Mouse (Mus musculus): ENCODE measurements around the gene Pmepa1. TPM values are rescaled to one million over a fixed set of nuclear protein-coding genes. Genes with fewer than 3 reads are reported as not detected.

The Pmepa1 gene
- polyA plus RNA-seq, 1 experiment from 2014 or later, result 1.2 TPM

DNA sequence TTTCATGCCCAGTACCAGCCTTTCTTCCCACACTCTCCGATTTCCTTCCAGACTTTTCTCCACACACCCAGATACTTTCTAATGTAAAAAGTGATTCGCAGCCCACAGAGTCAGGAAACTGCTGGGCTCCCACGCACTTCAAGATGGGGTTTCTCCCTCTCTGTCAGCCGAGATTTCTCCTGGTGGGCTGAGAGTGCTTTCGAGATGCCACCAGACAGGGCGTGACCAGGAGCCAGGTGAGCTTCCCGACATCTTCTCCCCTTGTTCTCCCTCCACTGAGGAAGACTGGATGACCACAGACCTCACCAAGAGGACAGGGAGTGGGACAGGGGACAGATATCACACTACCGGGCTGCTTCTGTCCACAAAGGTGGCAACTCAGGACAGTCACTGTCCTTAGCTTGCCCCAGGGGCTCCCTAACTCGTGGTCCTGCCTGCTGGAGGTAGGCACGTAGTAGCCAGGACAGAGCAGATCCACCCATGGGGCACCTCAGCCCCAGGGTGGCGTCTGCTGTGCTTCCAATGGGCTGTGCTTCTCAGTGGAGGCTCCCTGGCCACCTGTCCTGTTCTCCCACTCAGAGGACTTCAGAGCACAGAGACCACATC lies 91.8 kb downstream of the Pmepa1 start:
- WGBS, result 53% methylated on average over 11 of the region's 11 CpGs
- H3K9me3 ChIP-seq (ENCODE audit: control insufficient read depth, low read length), result no peaks in the 10 kb centered on the region
- DNase-seq (ENCODE audit: low spot score) (peak; percentile 32), ATAC-seq (replicated peaks; ENCODE audit: low FRiP score) (no peak)
- H3K27me3 ChIP-seq (replicated peaks; ENCODE audit: control insufficient read depth, insufficient read depth, low read length), result peaks cover 5% of the 10 kb centered on the region; the same call in 1 of the 2 replicates
- H3K4me2 ChIP-seq, result no peak overlapping the region
- no peaks in the 10 kb centered on the region for H3K36me3 ChIP-seq (ENCODE audit: control insufficient read depth, insufficient read depth, low read length)
- H3K27ac ChIP-seq (ENCODE audit: low read depth, low read length), result no peak overlapping the region
- no peak overlapping the region for H3K4me3 ChIP-seq (ENCODE audit: low read depth, low read length)
- H3K4me1 ChIP-seq (replicated peaks; ENCODE audit: control insufficient read depth, insufficient read depth, low read length), result no peaks in the 10 kb centered on the region
- H3K9ac ChIP-seq (ENCODE audit: low read depth, low read length), result no peak overlapping the region

DNA sequence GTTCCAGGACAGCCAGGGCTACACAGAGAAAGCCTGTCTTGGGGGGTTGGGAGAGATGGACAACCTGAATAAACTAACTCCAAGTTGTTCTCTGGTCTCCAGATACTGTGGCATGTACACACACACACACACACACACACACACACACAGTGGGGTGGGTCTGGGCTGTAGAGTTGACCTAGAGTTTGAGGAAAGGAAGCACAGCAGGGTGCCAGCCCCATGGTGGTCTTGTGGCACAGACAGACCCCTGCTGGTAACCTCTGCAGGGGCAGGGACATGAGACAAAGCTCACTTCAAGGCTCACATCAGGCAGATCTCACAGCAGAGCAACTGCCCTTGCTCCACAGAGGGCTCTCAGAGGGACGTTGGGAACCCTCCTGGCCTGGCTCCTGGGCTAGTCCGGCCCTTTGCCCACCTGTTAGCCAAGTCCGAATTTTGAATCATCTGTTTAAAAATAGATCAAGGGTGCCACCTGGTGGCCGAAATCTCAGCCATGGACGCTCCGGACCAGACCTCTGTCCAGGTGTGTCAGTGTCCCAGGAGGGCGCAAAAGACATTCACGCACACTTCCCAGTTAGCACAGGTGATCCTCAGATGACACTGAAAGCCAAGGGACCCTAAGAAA lies 92.4 kb downstream of the Pmepa1 start:
- ATAC-seq (replicated peaks; ENCODE audit: low FRiP score), result no peak

DNA sequence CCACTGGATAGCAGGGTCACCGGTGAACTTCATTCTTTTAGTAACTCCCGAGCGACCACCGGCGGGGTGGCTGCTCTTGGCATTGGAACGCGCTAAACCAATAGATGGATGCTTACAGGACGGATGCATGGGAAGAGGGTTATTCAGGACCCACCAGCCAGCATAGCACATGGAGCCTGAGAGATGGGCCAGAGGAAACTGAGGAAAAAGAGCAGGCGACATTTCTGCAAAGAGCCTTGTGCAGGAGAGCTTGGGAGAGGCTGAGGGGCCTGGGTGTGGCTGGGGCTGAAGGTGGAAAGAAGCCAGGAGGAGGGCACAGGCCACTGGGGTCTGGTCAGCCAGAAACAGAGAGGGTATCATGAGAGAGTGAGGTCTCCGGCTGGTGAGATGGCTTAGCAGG lies 93.0 kb downstream of the Pmepa1 start:
- DNase-seq (ENCODE audit: low spot score), result no peak

More for the DNA sequence above, 92.4 kb downstream of the Pmepa1 start:
- H3K27me3 ChIP-seq (replicated peaks; ENCODE audit: control insufficient read depth, insufficient read depth, low read length), result peaks cover 7% of the 10 kb centered on the region; the same call in 1 of the 2 replicates
- no peak overlapping the region for H3K27ac ChIP-seq (ENCODE audit: low read depth, low read length)
- no peaks in the 10 kb centered on the region for H3K9me3 ChIP-seq (ENCODE audit: control insufficient read depth, low read length)
- H3K4me2 ChIP-seq, result no peak overlapping the region
- H3K36me3 ChIP-seq (ENCODE audit: control insufficient read depth, insufficient read depth, low read length), result no peaks in the 10 kb centered on the region
- H3K4me3 ChIP-seq (ENCODE audit: low read depth, low read length), result no peak overlapping the region
- 9% methylated on average over 8 of the region's 8 CpGs for WGBS
- H3K4me1 ChIP-seq (replicated peaks; ENCODE audit: control insufficient read depth, insufficient read depth, low read length), result no peaks in the 10 kb centered on the region
- peak; percentile 57 for DNase-seq (ENCODE audit: low spot score)
- no peak overlapping the region for H3K9ac ChIP-seq (ENCODE audit: low read depth, low read length)

DNA sequence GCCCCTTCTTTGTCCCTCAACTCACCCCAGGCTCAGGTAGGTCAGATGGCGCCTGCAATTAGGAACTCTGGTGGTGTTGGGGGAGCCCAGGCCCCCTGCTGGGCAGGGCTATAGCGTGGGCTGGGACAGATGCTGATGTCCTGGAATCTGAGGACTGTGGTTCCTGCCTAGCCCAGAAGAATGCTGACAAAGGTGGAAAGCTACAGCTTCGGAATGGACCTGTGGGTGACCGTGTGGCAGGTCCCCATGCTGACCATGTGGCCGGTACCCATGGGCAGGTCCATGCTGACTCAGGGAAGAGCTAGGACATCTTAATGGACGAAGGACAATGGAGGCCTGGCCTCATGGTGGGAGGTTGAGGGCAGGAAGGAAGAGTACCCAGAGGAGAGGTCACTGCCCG lies 93.5 kb downstream of the Pmepa1 start:
- H3K4me2 ChIP-seq, result no peak overlapping the region
- H3K4me3 ChIP-seq (ENCODE audit: low read depth, low read length), result no peak overlapping the region
- peaks cover 11% of the 10 kb centered on the region; the same call in 1 of the 2 replicates for H3K27me3 ChIP-seq (replicated peaks; ENCODE audit: control insufficient read depth, insufficient read depth, low read length)
- ATAC-seq (replicated peaks; ENCODE audit: low FRiP score) (no peak), DNase-seq (ENCODE audit: low spot score) (no peak)
- no peak overlapping the region for H3K9ac ChIP-seq (ENCODE audit: low read depth, low read length)
- H3K9me3 ChIP-seq (ENCODE audit: control insufficient read depth, low read length), result no peaks in the 10 kb centered on the region
- no peaks in the 10 kb centered on the region for H3K36me3 ChIP-seq (ENCODE audit: control insufficient read depth, insufficient read depth, low read length)
- no peak overlapping the region for H3K27ac ChIP-seq (ENCODE audit: low read depth, low read length)
- no peaks in the 10 kb centered on the region for H3K4me1 ChIP-seq (replicated peaks; ENCODE audit: control insufficient read depth, insufficient read depth, low read length)
- WGBS, result 68% methylated on average over 7 of the region's 7 CpGs

More for the DNA sequence above, 93.0 kb downstream of the Pmepa1 start:
- Histone ChIP-seq H3K4me2 (no peak overlapping the region), H3K4me1 (replicated peaks; ENCODE audit: control insufficient read depth, insufficient read depth, low read length) (no peaks in the 10 kb centered on the region), H3K9ac (ENCODE audit: low read depth, low read length) (no peak overlapping the region), H3K9me3 (ENCODE audit: control insufficient read depth, low read length) (no peaks in the 10 kb centered on the region), H3K27ac (ENCODE audit: low read depth, low read length) (no peak overlapping the region), H3K4me3 (ENCODE audit: low read depth, low read length) (no peak overlapping the region), H3K27me3 (replicated peaks; ENCODE audit: control insufficient read depth, insufficient read depth, low read length) (peaks cover 7% of the 10 kb centered on the region; the same call in 1 of the 2 replicates), H3K36me3 (ENCODE audit: control insufficient read depth, insufficient read depth, low read length) (no peaks in the 10 kb centered on the region)
- ATAC-seq (replicated peaks; ENCODE audit: low FRiP score), result no peak
- WGBS, result 87% methylated on average over 10 of the region's 10 CpGs

DNA sequence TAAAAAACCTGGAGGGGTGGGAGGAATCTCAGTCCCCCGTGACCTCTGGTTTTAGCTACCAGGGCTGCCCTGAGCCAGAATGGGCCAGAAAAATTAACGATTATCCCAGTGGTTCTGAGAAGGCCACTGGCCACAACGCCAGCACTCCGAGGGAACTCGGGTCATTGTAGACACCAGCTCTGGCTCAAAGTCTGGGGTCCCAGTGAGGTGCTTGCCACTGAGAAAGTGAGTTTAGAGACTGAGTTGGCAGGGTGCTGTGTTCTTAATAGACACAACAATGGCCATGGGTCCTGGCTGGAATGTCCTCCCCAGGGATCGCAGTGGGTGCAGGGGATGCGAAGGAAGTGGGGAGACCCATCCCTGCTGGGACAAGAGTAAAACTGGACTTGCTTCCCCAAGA lies 94.4 kb downstream of the Pmepa1 start:
- no peak for ATAC-seq (replicated peaks; ENCODE audit: low FRiP score)
- H3K27me3 ChIP-seq (replicated peaks; ENCODE audit: control insufficient read depth, insufficient read depth, low read length), result peaks cover 12% of the 10 kb centered on the region; the same call in 1 of the 2 replicates
- no peak overlapping the region for H3K27ac ChIP-seq (ENCODE audit: low read depth, low read length)
- H3K4me2 ChIP-seq, result no peak overlapping the region
- DNase-seq (ENCODE audit: low spot score), result peak; percentile 24
- no peak overlapping the region for H3K4me3 ChIP-seq (ENCODE audit: low read depth, low read length)
- 83% methylated on average over 7 of the region's 7 CpGs for WGBS
- no peaks in the 10 kb centered on the region for H3K4me1 ChIP-seq (replicated peaks; ENCODE audit: control insufficient read depth, insufficient read depth, low read length)
- H3K36me3 ChIP-seq (ENCODE audit: control insufficient read depth, insufficient read depth, low read length), result no peaks in the 10 kb centered on the region
- no peaks in the 10 kb centered on the region for H3K9me3 ChIP-seq (ENCODE audit: control insufficient read depth, low read length)
- no peak overlapping the region for H3K9ac ChIP-seq (ENCODE audit: low read depth, low read length)

DNA sequence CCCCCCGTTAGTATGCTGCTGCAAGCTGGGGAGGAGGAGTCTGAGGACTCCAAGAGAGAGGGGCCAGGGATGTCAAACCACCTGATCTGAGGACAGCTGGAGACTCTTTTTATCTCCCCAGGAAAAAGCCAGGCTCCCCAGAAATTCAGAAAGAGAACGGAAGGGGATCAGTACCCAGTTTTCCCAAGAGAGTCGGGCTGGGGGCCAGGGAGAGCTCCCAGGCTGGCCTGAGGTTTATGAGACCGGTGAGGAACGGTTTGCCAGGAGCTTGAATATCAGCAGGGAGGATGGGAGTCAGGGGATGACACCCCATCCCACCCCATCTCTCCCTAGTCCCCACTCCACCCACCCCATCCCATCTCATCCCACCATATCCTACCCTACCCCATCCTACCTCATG lies 94.8 kb downstream of the Pmepa1 start:
- H3K27ac ChIP-seq (ENCODE audit: low read depth, low read length), result no peak overlapping the region
- H3K36me3 ChIP-seq (ENCODE audit: control insufficient read depth, insufficient read depth, low read length), result no peaks in the 10 kb centered on the region
- H3K4me3 ChIP-seq (ENCODE audit: low read depth, low read length), result no peak overlapping the region
- H3K9me3 ChIP-seq (ENCODE audit: control insufficient read depth, low read length), result no peaks in the 10 kb centered on the region
- DNase-seq (ENCODE audit: low spot score), result peak; percentile 11
- ATAC-seq (replicated peaks; ENCODE audit: low FRiP score), result no peak
- 62% methylated on average over 4 of the region's 5 CpGs for WGBS
- H3K9ac ChIP-seq (ENCODE audit: low read depth, low read length), result no peak overlapping the region
- H3K27me3 ChIP-seq (replicated peaks; ENCODE audit: control insufficient read depth, insufficient read depth, low read length), result peaks cover 12% of the 10 kb centered on the region; the same call in 1 of the 2 replicates
- H3K4me2 ChIP-seq, result no peak overlapping the region
- H3K4me1 ChIP-seq (replicated peaks; ENCODE audit: control insufficient read depth, insufficient read depth, low read length), result no peaks in the 10 kb centered on the region

DNA sequence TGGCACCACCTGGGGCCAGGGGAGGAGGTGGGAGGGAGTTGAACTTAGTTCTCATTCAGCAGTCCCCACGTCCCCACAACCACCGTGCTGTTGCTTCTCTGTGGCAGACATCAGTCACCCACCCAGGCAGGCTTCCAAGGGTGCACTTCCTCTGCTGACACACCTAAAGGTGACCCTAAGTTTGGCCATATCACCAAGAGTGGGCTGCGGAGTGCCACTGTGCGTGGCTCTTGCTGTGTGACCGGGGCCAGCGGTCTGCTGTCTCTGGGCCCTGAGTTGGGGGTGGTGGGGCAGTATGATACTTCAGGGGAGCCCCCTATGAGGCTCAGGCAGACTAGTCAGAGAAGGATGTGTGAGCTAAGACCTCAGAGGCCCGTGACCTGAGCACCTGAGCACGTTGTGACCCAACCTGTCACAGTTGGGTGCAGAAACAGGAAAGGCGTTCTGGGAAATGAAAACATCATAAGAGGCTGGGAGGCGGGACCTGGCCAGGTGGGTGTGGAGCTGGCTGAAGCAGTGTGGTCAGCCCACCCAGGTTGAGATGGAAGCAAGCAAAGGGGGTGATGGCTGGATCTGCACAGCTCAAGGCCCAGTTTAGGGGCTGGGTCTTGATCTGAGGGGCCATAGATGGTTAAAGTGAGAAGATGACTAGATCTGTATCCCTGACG lies 95.5 kb downstream of the Pmepa1 start:
- Histone ChIP-seq H3K27ac (ENCODE audit: low read depth, low read length) (no peak overlapping the region), H3K4me1 (replicated peaks; ENCODE audit: control insufficient read depth, insufficient read depth, low read length) (no peaks in the 10 kb centered on the region), H3K4me2 (no peak overlapping the region), H3K36me3 (ENCODE audit: control insufficient read depth, insufficient read depth, low read length) (no peaks in the 10 kb centered on the region), H3K4me3 (ENCODE audit: low read depth, low read length) (no peak overlapping the region), H3K27me3 (replicated peaks; ENCODE audit: control insufficient read depth, insufficient read depth, low read length) (peaks cover 12% of the 10 kb centered on the region; the same call in 1 of the 2 replicates), H3K9me3 (ENCODE audit: control insufficient read depth, low read length) (no peaks in the 10 kb centered on the region), H3K9ac (ENCODE audit: low read depth, low read length) (no peak overlapping the region)
- ATAC-seq (replicated peaks; ENCODE audit: low FRiP score), result no peak
- WGBS, result 78% methylated on average over 11 of the region's 11 CpGs
- DNase-seq (ENCODE audit: low spot score), result peak; percentile 21

DNA sequence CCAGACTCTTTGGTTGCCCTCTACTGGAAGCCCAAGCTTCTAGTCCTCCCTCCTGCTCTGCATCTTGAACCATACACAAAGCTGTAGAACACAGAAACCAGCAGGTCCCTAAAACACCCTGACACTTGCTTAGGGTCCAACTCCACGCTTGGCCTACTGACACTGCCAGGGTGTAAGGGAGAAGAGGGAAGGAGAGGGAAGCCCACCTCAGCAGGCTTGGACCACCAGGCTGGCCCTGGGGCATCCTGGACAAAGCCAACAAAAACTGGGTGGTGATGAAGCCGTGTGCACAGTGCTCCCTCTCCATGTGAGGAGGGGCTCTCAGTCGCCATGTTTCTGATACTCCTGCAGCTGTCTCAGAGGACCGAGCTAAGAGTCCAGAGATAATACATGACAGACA lies 96.3 kb downstream of the Pmepa1 start:
- WGBS, result 73% methylated on average over 4 of the region's 4 CpGs
- Histone ChIP-seq H3K27ac (ENCODE audit: low read depth, low read length) (no peak overlapping the region), H3K4me1 (replicated peaks; ENCODE audit: control insufficient read depth, insufficient read depth, low read length) (no peaks in the 10 kb centered on the region), H3K4me2 (no peak overlapping the region), H3K4me3 (ENCODE audit: low read depth, low read length) (no peak overlapping the region), H3K36me3 (ENCODE audit: control insufficient read depth, insufficient read depth, low read length) (no peaks in the 10 kb centered on the region), H3K27me3 (replicated peaks; ENCODE audit: control insufficient read depth, insufficient read depth, low read length) (peaks cover 12% of the 10 kb centered on the region; the same call in 1 of the 2 replicates), H3K9me3 (ENCODE audit: control insufficient read depth, low read length) (no peaks in the 10 kb centered on the region), H3K9ac (ENCODE audit: low read depth, low read length) (no peak overlapping the region)
- ATAC-seq (replicated peaks; ENCODE audit: low FRiP score) (no peak), DNase-seq (ENCODE audit: low spot score) (peak; percentile 19)
